Mouse (Mus musculus): ENCODE results near the gene H2-M10.3. TPM values are rescaled to one million over a fixed set of nuclear protein-coding genes. Genes with fewer than 3 reads are reported as not detected.
"Not testable (repeated sequence)": the region's sequence is repeated elsewhere in the genome, so short reads cannot be mapped to it uniquely, and the experiment has no call there.

Gene H2-M10.3
- 0.12 and 0.16 TPM in 2 replicates for polyA plus RNA-seq (2012; rRNA removed)

- H3K4me1 ChIP-seq (ENCODE audit: control insufficient read depth, insufficient read depth, low read length); H3K36me3 ChIP-seq (ENCODE audit: control insufficient read depth, insufficient read depth, low read length); H3K27ac ChIP-seq (ENCODE audit: control insufficient read depth, insufficient read depth, low read depth, low read length); H3K4me3 ChIP-seq (ENCODE audit: control insufficient read depth, low read depth, low read length); H3K27me3 ChIP-seq (ENCODE audit: control insufficient read depth, insufficient read depth, low read length): not testable (repeated sequence)
Observed at GRCm38 (mm10) chr17:36368317-36368716, at the start of gene H2-M10.3. Gene H2-M10.3 (minus strand): TSS chr17:36368417.

GRCm38 (mm10) chr17:36417416-36417815 is 49.2 kb upstream of the H2-M10.3 start:
- no peaks in the 10 kb centered on the region for H3K27me3 ChIP-seq (ENCODE audit: control insufficient read depth, insufficient read depth, low read length)
- no peaks in the 10 kb centered on the region for H3K4me1 ChIP-seq (ENCODE audit: control insufficient read depth, insufficient read depth, low read length)
- H3K36me3 ChIP-seq (ENCODE audit: control insufficient read depth, insufficient read depth, low read length), result no peaks in the 10 kb centered on the region
- H3K27ac ChIP-seq (ENCODE audit: control insufficient read depth, insufficient read depth, low read depth, low read length), result no peak overlapping the region
- no peak for TF ChIP-seq POLR2A (IDR thresholded peaks at IDR 0.05; ENCODE audit: control insufficient read depth, low read depth, low read length)
- TF ChIP-seq CTCF (IDR thresholded peaks at IDR 0.05; ENCODE audit: control insufficient read depth, insufficient read depth, insufficient replicate concordance, low read depth, low read length), result no peak
- no peak overlapping the region for H3K4me3 ChIP-seq (ENCODE audit: control insufficient read depth, low read depth, low read length)

- Histone ChIP-seq H3K27me3 (ENCODE audit: control insufficient read depth, insufficient read depth, low read length) (no peaks in the 10 kb centered on the region), H3K36me3 (ENCODE audit: control insufficient read depth, insufficient read depth, low read length) (no peaks in the 10 kb centered on the region), H3K4me3 (ENCODE audit: control insufficient read depth, low read depth, low read length) (no peak overlapping the region), H3K4me1 (ENCODE audit: control insufficient read depth, insufficient read depth, low read length) (no peaks in the 10 kb centered on the region), H3K27ac (ENCODE audit: control insufficient read depth, insufficient read depth, low read depth, low read length) (no peak overlapping the region)
- TF ChIP-seq POLR2A (IDR thresholded peaks at IDR 0.05; ENCODE audit: control insufficient read depth, low read depth, low read length) (no peak), CTCF (IDR thresholded peaks at IDR 0.05; ENCODE audit: control insufficient read depth, insufficient read depth, insufficient replicate concordance, low read depth, low read length) (no peak)
Observed at GRCm38 (mm10) chr17:36415407-36415806, 47.2 kb upstream of the H2-M10.3 start.

GRCm38 (mm10) chr17:36414361-36414760 is 46.1 kb upstream of the H2-M10.3 start:
- Histone ChIP-seq H3K4me3 (ENCODE audit: control insufficient read depth, low read depth, low read length) (no peak overlapping the region), H3K36me3 (ENCODE audit: control insufficient read depth, insufficient read depth, low read length) (no peaks in the 10 kb centered on the region), H3K4me1 (ENCODE audit: control insufficient read depth, insufficient read depth, low read length) (no peaks in the 10 kb centered on the region), H3K27ac (ENCODE audit: control insufficient read depth, insufficient read depth, low read depth, low read length) (no peak overlapping the region), H3K27me3 (ENCODE audit: control insufficient read depth, insufficient read depth, low read length) (no peaks in the 10 kb centered on the region)
- no peak for TF ChIP-seq CTCF (IDR thresholded peaks at IDR 0.05; ENCODE audit: control insufficient read depth, insufficient read depth, insufficient replicate concordance, low read depth, low read length)
- TF ChIP-seq POLR2A (IDR thresholded peaks at IDR 0.05; ENCODE audit: control insufficient read depth, low read depth, low read length), result no peak

GRCm38 (mm10) chr17:36389907-36390306 is 21.7 kb upstream of the H2-M10.3 start:
- Histone ChIP-seq H3K36me3 (ENCODE audit: control insufficient read depth, insufficient read depth, low read length) (no peaks in the 10 kb centered on the region), H3K4me3 (ENCODE audit: control insufficient read depth, low read depth, low read length) (no peak overlapping the region), H3K4me1 (ENCODE audit: control insufficient read depth, insufficient read depth, low read length) (no peaks in the 10 kb centered on the region), H3K27me3 (ENCODE audit: control insufficient read depth, insufficient read depth, low read length) (no peaks in the 10 kb centered on the region), H3K27ac (ENCODE audit: control insufficient read depth, insufficient read depth, low read depth, low read length) (no peak overlapping the region)
- TF ChIP-seq POLR2A (IDR thresholded peaks at IDR 0.05; ENCODE audit: control insufficient read depth, low read depth, low read length) (no peak), CTCF (IDR thresholded peaks at IDR 0.05; ENCODE audit: control insufficient read depth, insufficient read depth, insufficient replicate concordance, low read depth, low read length) (no peak)

- not testable (repeated sequence) for H3K4me3 ChIP-seq (ENCODE audit: control insufficient read depth, low read depth, low read length); H3K27me3 ChIP-seq (ENCODE audit: control insufficient read depth, insufficient read depth, low read length); H3K4me1 ChIP-seq (ENCODE audit: control insufficient read depth, insufficient read depth, low read length); H3K36me3 ChIP-seq (ENCODE audit: control insufficient read depth, insufficient read depth, low read length); H3K27ac ChIP-seq (ENCODE audit: control insufficient read depth, insufficient read depth, low read depth, low read length)
Observed at GRCm38 (mm10) chr17:36362404-36362803, 5.8 kb downstream of the H2-M10.3 start.

GRCm38 (mm10) chr17:36357512-36357911 is 10.7 kb downstream of the H2-M10.3 start:
- not testable (repeated sequence) for H3K36me3 ChIP-seq (ENCODE audit: control insufficient read depth, insufficient read depth, low read length); H3K4me1 ChIP-seq (ENCODE audit: control insufficient read depth, insufficient read depth, low read length); H3K4me3 ChIP-seq (ENCODE audit: control insufficient read depth, low read depth, low read length); H3K27me3 ChIP-seq (ENCODE audit: control insufficient read depth, insufficient read depth, low read length); H3K27ac ChIP-seq (ENCODE audit: control insufficient read depth, insufficient read depth, low read depth, low read length)

- H3K4me1 ChIP-seq (ENCODE audit: control insufficient read depth, insufficient read depth, low read length), result no peaks in the 10 kb centered on the region
- no peak overlapping the region for H3K27ac ChIP-seq (ENCODE audit: control insufficient read depth, insufficient read depth, low read depth, low read length)
- H3K36me3 ChIP-seq (ENCODE audit: control insufficient read depth, insufficient read depth, low read length), result no peaks in the 10 kb centered on the region
- no peaks in the 10 kb centered on the region for H3K27me3 ChIP-seq (ENCODE audit: control insufficient read depth, insufficient read depth, low read length)
- H3K4me3 ChIP-seq (ENCODE audit: control insufficient read depth, low read depth, low read length), result no peak overlapping the region
- no peak for TF ChIP-seq CTCF (IDR thresholded peaks at IDR 0.05; ENCODE audit: control insufficient read depth, insufficient read depth, insufficient replicate concordance, low read depth, low read length)
- TF ChIP-seq POLR2A (IDR thresholded peaks at IDR 0.05; ENCODE audit: control insufficient read depth, low read depth, low read length), result no peak
Observed at GRCm38 (mm10) chr17:36355763-36356162, 12.5 kb downstream of the H2-M10.3 start.
